Mouse (Mus musculus) C3H10T1/2 (cell line): Measurements from ENCODE around the gene Trpc6. TPM values are rescaled to one million over a fixed set of nuclear protein-coding genes. Genes with fewer than 3 reads are reported as not detected.

Experiments used
- polyA plus RNA-seq, 2 experiments: library from polyadenylated mRNA; unstranded; fragments of >200 nt; fragmentation: generic; extraction: Trizol; gene quantifications; one replicate each; pipeline ENCODE4 v1.2.1; 2012; ENCODE audit warnings: missing spikeins in 2 of 2

Trpc6 gene
- polyA plus RNA-seq = not detected

DNA sequence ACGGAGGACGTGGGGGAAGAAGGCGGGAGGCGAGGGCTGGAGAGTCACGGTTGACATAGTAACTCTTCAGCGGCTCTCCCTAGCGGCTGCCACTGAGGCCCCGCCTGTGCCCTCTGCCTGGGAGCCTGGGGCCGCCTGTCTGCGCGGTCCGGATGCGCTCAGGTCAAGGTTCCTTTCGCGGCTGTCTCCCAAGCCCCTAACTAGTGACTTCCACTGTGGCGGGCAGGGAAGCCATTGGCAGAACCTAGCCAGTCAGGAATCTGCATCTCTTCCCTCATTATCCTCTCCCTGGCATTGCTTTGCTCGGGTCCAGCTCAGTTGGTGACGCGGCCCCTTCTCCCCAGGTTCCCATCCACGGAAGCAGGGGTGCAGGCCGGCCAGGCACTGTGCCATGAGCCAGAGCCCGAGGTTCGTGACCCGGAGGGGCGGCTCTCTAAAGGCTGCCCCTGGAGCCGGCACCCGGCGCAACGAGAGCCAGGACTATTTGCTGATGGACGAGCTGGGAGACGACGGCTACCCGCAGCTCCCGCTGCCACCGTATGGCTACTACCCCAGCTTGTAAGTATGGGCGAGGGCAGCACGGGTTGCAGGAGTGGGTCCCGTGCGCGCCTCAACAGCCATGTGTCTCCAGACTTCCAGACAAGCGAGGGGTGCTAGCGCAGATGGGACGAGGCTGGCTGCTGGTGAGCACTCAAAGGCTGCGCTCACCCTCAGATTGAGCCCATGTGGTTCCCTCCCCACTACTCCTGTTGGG, at the start of gene Trpc6:
Trpc6 (plus strand) TSS at position 102 of the 754 bp plus-strand sequence.

